Mouse (Mus musculus): Measurements from ENCODE around the gene Bst1.

DNA sequence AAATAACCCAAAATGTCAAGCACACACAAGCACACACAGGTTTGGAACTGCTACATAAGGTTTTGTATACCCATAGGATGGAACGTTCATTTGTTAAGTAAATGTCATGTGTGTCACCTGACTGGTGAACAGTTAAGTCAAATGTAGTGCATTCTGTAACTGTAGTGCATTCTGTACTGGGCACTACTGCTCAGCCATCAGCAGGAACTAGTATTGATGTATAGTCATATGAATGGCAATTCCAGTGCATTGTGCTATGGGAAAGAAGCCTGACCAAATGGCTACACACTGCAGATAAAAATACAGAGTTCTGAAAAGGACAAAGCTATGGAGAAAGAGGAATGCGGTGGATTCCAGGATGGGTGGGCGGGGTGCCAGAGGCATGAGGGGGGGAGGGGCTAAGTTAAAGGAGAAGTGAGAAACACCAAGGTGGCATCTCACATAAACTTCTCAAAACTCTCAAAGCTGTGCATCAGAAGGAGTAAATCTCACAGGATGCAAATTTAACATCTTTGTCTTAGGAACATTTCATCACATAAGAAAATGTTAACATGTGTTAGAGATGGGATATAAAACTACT, 24.0 kb downstream of the Bst1 start:
- TF ChIP-seq POLR2A (IDR thresholded peaks at IDR 0.05; ENCODE audit: extremely low read depth, insufficient read depth, low read length) (no peak), CTCF (IDR thresholded peaks at IDR 0.05; ENCODE audit: low read depth, low read length) (no peak)

Measured in liver, adult 2 months (tissue).